Mouse (Mus musculus) kidney, embryonic 14.5 days (tissue): ENCODE measurements around the gene Gm21969. TPM values are rescaled to one million over a fixed set of nuclear protein-coding genes. Genes with fewer than 3 reads are reported as not detected.

ENCODE experiments used
- ATAC-seq: fragments of 200-750 bp; cut with Nextera tagmentation; 2 replicates; pipeline ENCODE4 v1.8.0; 2017; ENCODE audit warnings: moderate number of reproducible peaks, mild to moderate bottlenecking, moderate TSS enrichment, moderate library complexity; ENCODE audit not compliant: low FRiP score, low TSS enrichment
- H3K27ac ChIP-seq: fragments of 300-500 bp; sonication (generic); 2 replicates; pipeline ENCODE4 v1.5.1; 2014; ENCODE audit warnings: low read depth, mild to moderate bottlenecking, low read length, moderate library complexity, mixed read lengths
- H3K27me3 ChIP-seq: fragments of 300-500 bp; sonication (generic); 2 replicates; pipeline ENCODE4 v1.6.1; 2014; ENCODE audit warnings: mild to moderate bottlenecking, low read length; ENCODE audit not compliant: control insufficient read depth, insufficient read depth
- H3K36me3 ChIP-seq: fragments of 300-500 bp; sonication (generic); 2 replicates; pipeline ENCODE4 v1.6.1; 2014; ENCODE audit warnings: low read length, mixed read lengths; ENCODE audit not compliant: control insufficient read depth, insufficient read depth
- H3K4me1 ChIP-seq: fragments of 300-500 bp; sonication (generic); 2 replicates; pipeline ENCODE4 v1.6.1; 2014; ENCODE audit warnings: low read length, mixed read lengths; ENCODE audit not compliant: control insufficient read depth, insufficient read depth
- H3K4me2 ChIP-seq: fragments of 300-500 bp; sonication (generic); replicated peaks from 2 replicates; pipeline ENCODE4 v1.6.1; 2014; ENCODE audit warnings: low read depth, mild to moderate bottlenecking, low read length
- H3K4me3 ChIP-seq: fragments of 300-500 bp; sonication (generic); 2 replicates; pipeline ENCODE4 v1.5.1; 2014; ENCODE audit warnings: mild to moderate bottlenecking, low read length
- H3K9ac ChIP-seq: fragments of 300-500 bp; sonication (generic); 2 replicates; pipeline ENCODE4 v1.6.1; 2014; ENCODE audit warnings: low read depth, mild to moderate bottlenecking, low read length, moderate library complexity
- H3K9me3 ChIP-seq: fragments of 300-500 bp; sonication (generic); 2 replicates; pipeline ENCODE4 v1.6.1; 2016; ENCODE audit warnings: low read length; ENCODE audit not compliant: control insufficient read depth
- WGBS: fragments of 180-500 bp; shearing (Covaris S2); extraction: QIAGEN DNeasy Blood & Tissue Kit; methylation state at CpG from one replicate; pipeline ENCODE4 v1.1.7; 2014; 5-methylcytosine and 5-hydroxymethylcytosine counted together
- microRNA-seq: library from miRNA; unstranded; fragments of <30 nt; microRNA quantifications from one replicate; pipeline ENCODE4, GENCODE M21; 2016
- polyA plus RNA-seq: library from polyadenylated mRNA; unstranded; fragments of >200 nt; fragmentation: Nextera tagmentation; extraction: Ambion mirVana; gene quantifications from 2 replicates; pipeline ENCODE4 v1.2.1, GENCODE M21; 2014

Gm21969 gene
- polyA plus RNA-seq, 1 experiment from 2014 or later = not detected

DNA sequence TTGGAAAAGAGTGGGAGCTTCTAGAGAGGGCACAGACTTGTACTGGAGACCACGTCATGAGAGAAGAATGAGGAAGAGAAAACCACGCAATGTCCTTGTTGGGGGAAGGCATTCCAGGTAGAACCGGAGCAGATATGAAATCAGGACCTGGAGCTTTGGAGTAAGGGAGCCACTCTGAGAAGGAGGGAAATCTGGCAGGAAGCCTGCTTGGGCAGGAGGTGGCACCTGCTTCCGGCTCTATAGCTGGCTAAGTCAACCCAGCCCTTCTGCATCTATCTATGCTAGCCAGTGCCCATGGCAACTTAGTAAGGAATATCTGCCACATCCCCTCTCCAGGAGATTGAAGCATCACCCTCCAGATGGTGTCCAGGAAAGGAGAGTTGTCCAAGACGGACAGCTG is 103.0 kb downstream of the Gm21969 start:
- no peak for ATAC-seq
- Histone ChIP-seq H3K4me3 (no peak overlapping the region), H3K27ac (no peak overlapping the region), H3K4me1 (no peaks in the 10 kb centered on the region), H3K9me3 (no peaks in the 10 kb centered on the region), H3K27me3 (0 out of 2 replicates have a peak, but pooled peaks cover 1% of the 10 kb centered on the region), H3K9ac (no peak overlapping the region), H3K4me2 (no peak overlapping the region), H3K36me3 (no peaks in the 10 kb centered on the region)
- 81% methylated on average over 5 of the region's 5 CpGs for WGBS

DNA sequence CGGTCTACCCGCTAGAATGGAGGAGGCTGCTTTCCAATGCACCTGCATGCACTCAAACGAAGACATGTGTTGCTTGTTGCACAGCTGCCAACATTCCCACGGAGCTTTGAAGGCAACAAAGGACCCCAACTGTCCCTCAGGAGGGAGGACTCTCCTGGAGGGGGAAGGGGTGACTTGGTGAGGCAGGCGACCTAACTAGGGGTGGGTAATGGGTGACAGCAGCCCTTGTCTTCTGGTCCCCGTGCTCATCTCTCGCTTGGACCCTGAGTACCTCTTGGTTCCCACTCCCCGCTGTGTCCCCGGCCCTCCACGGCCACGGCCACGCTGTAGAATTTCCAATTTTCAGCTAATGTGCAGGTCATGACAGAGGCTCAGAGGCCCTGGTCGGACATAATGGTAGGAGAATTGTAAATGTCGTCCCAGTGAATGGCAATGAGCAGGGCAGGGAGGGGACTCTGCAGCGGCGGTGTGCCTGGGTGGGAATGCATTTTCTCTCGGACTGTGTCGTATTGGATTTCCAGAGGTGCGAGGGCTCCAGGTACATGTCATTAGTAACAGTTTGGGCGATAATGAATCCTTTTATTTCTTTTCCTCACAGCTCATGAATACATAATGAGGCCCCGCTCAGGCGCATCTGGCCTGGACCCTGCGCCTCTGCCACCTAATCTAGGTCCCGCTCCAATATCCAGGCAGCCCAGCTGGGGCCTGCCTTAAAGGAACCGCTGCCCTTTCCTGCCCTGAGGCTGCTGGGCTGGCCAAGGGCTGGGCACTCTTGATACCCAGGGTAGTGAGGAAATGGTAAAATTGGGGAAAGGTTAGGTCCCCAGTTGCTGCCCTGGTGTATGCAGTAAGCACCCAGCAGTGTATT is 107.7 kb downstream of the Gm21969 start:
- H3K4me2 ChIP-seq = no peak overlapping the region
- no peak for ATAC-seq

More for the DNA sequence above, 107.7 kb downstream of the Gm21969 start:
- H3K4me3 ChIP-seq = no peak overlapping the region
- H3K36me3 ChIP-seq = no peaks in the 10 kb centered on the region
- no peaks in the 10 kb centered on the region for H3K9me3 ChIP-seq
- no peak overlapping the region for H3K9ac ChIP-seq
- WGBS = 45% methylated on average over 25 of the region's 25 CpGs
- H3K27me3 ChIP-seq = 0 out of 2 replicates have a peak, but pooled peaks cover 2% of the 10 kb centered on the region
- H3K4me1 ChIP-seq = no peaks in the 10 kb centered on the region
- H3K27ac ChIP-seq = no peak overlapping the region

Small RNA genes lying within 50 kb of the gene (microRNA-seq; reads per million reads assigned to microRNA genes)
- gene Gm25571 = not detected
- 0.63 reads per million for gene Mir7020

Other genes with a start within 250 kb of the Gm21969 start
- 7.1 and 9.4 TPM in 2 replicates for gene Iffo2, start 72.6 kb upstream of the Gm21969 start, polyA plus RNA-seq
- gene Aldh4a1, start 19.7 kb downstream of the Gm21969 start, polyA plus RNA-seq = 31.3 and 37.3 TPM in 2 replicates
- gene Tas1r2, start 50.4 kb downstream of the Gm21969 start, polyA plus RNA-seq = not detected in 2 replicates
- not detected in 2 replicates for gene Pax7, start 230.3 kb downstream of the Gm21969 start, polyA plus RNA-seq